Mouse (Mus musculus) embryonic facial prominence, embryonic 11.5 days (tissue): ENCODE measurements around the gene Gm10985. TPM values are rescaled to one million over a fixed set of nuclear protein-coding genes. Genes with fewer than 3 reads are reported as not detected.

Source experiments
- ATAC-seq: fragments of 200-750 bp; cut with Nextera tagmentation; replicated peaks from 2 replicates; pipeline ENCODE4 v1.8.0; 2017; ENCODE audit warnings: low read depth; ENCODE audit not compliant: insufficient number of reproducible peaks, low FRiP score, low TSS enrichment
- DNase-seq: peaks from one replicate; pipeline ENCODE4 v3.0.0-alpha.2; 2015; ENCODE audit warnings: low spot score
- H3K27ac ChIP-seq: fragments of 300-500 bp; sonication (generic); replicated peaks from 2 replicates; pipeline ENCODE4 v1.5.1; 2014; ENCODE audit warnings: mild to moderate bottlenecking, low read depth, low read length, control low read depth
- H3K27me3 ChIP-seq: fragments of 300-500 bp; sonication (generic); 2 replicates; pipeline ENCODE4 v1.6.1; 2014; ENCODE audit warnings: mild to moderate bottlenecking, low read length, moderate library complexity, mixed read lengths; ENCODE audit not compliant: control insufficient read depth, insufficient read depth
- H3K36me3 ChIP-seq: fragments of 300-500 bp; sonication (generic); replicated peaks from 2 replicates; pipeline ENCODE4 v1.6.1; 2014; ENCODE audit warnings: low read depth, mild to moderate bottlenecking, low read length, moderate library complexity, mixed read lengths; ENCODE audit not compliant: control insufficient read depth, insufficient read depth
- H3K4me1 ChIP-seq: fragments of 300-500 bp; sonication (generic); 2 replicates; pipeline ENCODE4 v1.6.1; 2014; ENCODE audit warnings: low read length, mixed read lengths; ENCODE audit not compliant: control insufficient read depth, insufficient read depth
- H3K4me2 ChIP-seq: fragments of 300-500 bp; sonication (generic); 2 replicates; pipeline ENCODE4 v1.6.1; 2014; ENCODE audit warnings: low read depth, mild to moderate bottlenecking, control low read depth, low read length, moderate library complexity
- H3K4me3 ChIP-seq: fragments of 300-500 bp; sonication (generic); 2 replicates; pipeline ENCODE4 v1.5.1; 2014; ENCODE audit warnings: low read depth, low read length, control low read depth
- H3K9ac ChIP-seq: fragments of 300-500 bp; sonication (generic); replicated peaks from 2 replicates; pipeline ENCODE4 v1.6.1; 2014; ENCODE audit warnings: mild to moderate bottlenecking, control low read depth, low read length
- H3K9me3 ChIP-seq: fragments of 300-500 bp; sonication (generic); replicated peaks from 2 replicates; pipeline ENCODE4 v1.6.1; 2016; ENCODE audit warnings: mild to moderate bottlenecking, low read length, inconsistent platforms, mixed read lengths; ENCODE audit not compliant: control insufficient read depth
- WGBS: fragments of 180-500 bp; shearing (Covaris S2); extraction: QIAGEN DNeasy Blood & Tissue Kit; methylation state at CpG from one replicate; pipeline ENCODE4 v1.1.7; 2014; 5-methylcytosine and 5-hydroxymethylcytosine counted together
- polyA plus RNA-seq: library from polyadenylated mRNA; unstranded; fragments of >200 nt; fragmentation: Nextera tagmentation; extraction: Ambion mirVana; gene quantifications from 2 replicates; pipeline ENCODE4 v1.2.1, GENCODE M21; 2014

The Gm10985 gene
- not detected in 2 replicates for polyA plus RNA-seq

GRCm38 (mm10) chr3:53844786-53845185, at the start of gene Gm10985:
Gene Gm10985, plus strand, starts transcription at chr3:53845086.
- 86% methylated on average over 2 of the region's 2 CpGs for WGBS

GRCm38 (mm10) chr3:53796933-53797332, 48.0 kb upstream of the Gm10985 start:
- no peak overlapping the region for H3K27ac ChIP-seq
- no peaks in the 10 kb centered on the region for H3K4me1 ChIP-seq
- H3K4me2 ChIP-seq = no peak overlapping the region
- no peaks in the 10 kb centered on the region for H3K27me3 ChIP-seq
- H3K9ac ChIP-seq = no peak overlapping the region
- ATAC-seq (no peak), DNase-seq (no peak)
- no peaks in the 10 kb centered on the region for H3K36me3 ChIP-seq
- no peaks in the 10 kb centered on the region for H3K9me3 ChIP-seq
- 85% methylated on average over 1 of the region's 1 CpGs for WGBS
- H3K4me3 ChIP-seq = no peak overlapping the region

More at GRCm38 (mm10) chr3:53844786-53845185, at the start of gene Gm10985:
- H3K9ac ChIP-seq = no peak within 1 kb of the TSS
- H3K36me3 ChIP-seq = no peaks in the 10 kb centered on the region
- H3K9me3 ChIP-seq = no peaks in the 10 kb centered on the region
- ATAC-seq (no peak), DNase-seq (no peak)
- H3K4me2 ChIP-seq = no peak within 1 kb of the TSS
- no peak within 1 kb of the TSS for H3K4me3 ChIP-seq
- no peaks in the 10 kb centered on the region for H3K4me1 ChIP-seq
- no peak within 1 kb of the TSS for H3K27ac ChIP-seq
- H3K27me3 ChIP-seq = no peaks in the 10 kb centered on the region

GRCm38 (mm10) chr3:53799671-53800070, 45.2 kb upstream of the Gm10985 start:
- no peaks in the 10 kb centered on the region for H3K9me3 ChIP-seq
- H3K9ac ChIP-seq = no peak overlapping the region
- H3K4me3 ChIP-seq = no peak overlapping the region
- no peaks in the 10 kb centered on the region for H3K36me3 ChIP-seq
- no peaks in the 10 kb centered on the region for H3K4me1 ChIP-seq
- ATAC-seq = no peak
- no peaks in the 10 kb centered on the region for H3K27me3 ChIP-seq
- H3K4me2 ChIP-seq = no peak overlapping the region
- DNase-seq = no peak
- no peak overlapping the region for H3K27ac ChIP-seq
- WGBS = 68% methylated on average over 2 of the region's 2 CpGs

DNA sequence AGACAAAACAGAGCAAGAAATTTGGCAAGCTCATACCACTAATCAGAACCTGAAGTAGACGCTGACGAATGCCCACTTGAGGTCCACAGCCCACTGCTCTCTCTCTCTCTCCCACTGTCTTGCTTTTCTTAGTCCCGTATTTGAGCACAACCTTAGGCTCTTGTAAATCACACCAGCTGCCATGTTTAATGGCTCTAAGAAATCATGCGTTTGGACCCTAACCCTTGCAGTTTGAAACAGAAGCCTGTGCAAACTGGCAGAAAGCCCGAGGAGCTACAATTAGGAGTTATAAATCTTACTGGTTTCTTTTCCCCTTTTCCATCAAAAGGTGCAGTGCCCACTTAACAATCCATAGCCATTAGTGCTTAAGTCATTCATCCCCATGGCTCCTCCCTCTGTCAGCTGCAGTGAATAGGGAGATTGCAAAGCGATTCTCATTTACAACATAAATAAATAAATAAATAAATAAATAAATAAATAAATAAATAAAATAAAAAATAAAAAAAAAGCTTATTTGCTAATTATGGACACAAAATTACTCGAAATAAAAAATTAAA, 31.4 kb upstream of the Gm10985 start:
- DNase-seq = no peak
- H3K27ac ChIP-seq = no peak overlapping the region
- H3K4me3 ChIP-seq = no peak overlapping the region
- no peak overlapping the region for H3K9ac ChIP-seq
- 82% methylated on average over 7 of the region's 7 CpGs for WGBS
- no peaks in the 10 kb centered on the region for H3K27me3 ChIP-seq
- H3K4me2 ChIP-seq = no peak overlapping the region
- no peaks in the 10 kb centered on the region for H3K4me1 ChIP-seq
- no peaks in the 10 kb centered on the region for H3K9me3 ChIP-seq
- no peak for ATAC-seq
- no peaks in the 10 kb centered on the region for H3K36me3 ChIP-seq

DNA sequence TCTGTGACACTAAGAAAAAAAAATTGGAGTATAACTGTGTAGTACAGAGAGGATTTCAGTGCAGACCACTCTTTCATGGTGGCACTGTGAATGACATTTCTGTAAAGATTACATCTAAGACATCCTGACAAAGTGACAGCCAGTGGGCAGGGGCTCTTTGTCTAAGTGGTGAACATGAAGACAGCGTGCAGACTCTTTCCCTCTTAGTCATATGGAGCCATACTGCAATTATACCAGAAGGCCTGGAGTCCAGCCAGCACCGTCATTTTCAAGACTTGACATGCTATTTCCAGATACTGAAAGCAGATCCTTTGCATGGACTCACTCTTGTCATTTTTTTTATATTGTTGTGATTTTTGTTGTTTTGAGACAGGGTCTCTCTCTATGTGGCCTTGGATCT, 10.6 kb upstream of the Gm10985 start:
- Histone ChIP-seq H3K27ac (no peak overlapping the region), H3K4me1 (no peaks in the 10 kb centered on the region), H3K4me2 (no peak overlapping the region), H3K36me3 (no peaks in the 10 kb centered on the region), H3K4me3 (no peak overlapping the region), H3K9ac (no peak overlapping the region), H3K27me3 (no peaks in the 10 kb centered on the region), H3K9me3 (no peaks in the 10 kb centered on the region)
- WGBS = 78% methylated on average over 2 of the region's 2 CpGs
- DNase-seq (no peak), ATAC-seq (no peak)

DNA sequence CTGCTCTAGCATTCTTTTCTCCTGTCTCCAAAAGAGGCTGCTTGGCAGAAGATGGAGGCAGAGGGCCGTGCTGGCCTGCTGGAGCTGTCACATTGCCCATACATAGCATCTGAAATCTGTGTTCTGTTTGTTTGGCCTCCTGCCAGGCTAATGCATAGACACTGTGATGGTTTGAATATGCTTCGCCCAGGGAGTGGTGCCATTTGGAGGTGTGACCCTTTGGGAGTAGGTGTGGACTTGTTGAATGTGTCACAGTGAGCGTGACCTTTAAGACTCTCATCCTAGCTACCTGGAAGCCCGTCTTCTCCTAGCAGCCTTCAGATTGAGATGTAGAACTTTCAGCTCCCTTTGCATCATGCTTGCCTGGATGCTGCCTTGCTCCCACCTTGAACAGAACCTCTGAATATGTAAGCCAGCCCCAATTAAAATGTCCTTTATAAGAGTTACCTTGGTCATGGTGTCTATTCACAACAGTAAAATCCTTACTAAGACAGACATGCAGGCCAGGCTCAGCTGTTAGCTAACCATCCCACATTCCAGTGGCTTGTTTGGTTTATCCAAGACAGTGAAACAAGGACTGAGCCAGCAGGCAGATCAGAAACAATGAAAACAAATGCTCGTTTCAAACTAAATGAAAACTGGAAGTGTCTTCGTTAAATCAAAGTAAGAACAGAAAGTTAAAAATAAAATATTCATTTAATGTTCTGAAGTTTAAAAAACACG, 1.5 kb downstream of the Gm10985 start:
- ATAC-seq (no peak), DNase-seq (no peak)
- 74% methylated on average over 7 of the region's 7 CpGs for WGBS
- no peaks in the 10 kb centered on the region for H3K27me3 ChIP-seq
- no peaks in the 10 kb centered on the region for H3K36me3 ChIP-seq
- H3K9me3 ChIP-seq = no peaks in the 10 kb centered on the region
- H3K27ac ChIP-seq = no peak overlapping the region
- H3K4me3 ChIP-seq = no peak overlapping the region
- H3K4me1 ChIP-seq = no peaks in the 10 kb centered on the region
- no peak overlapping the region for H3K9ac ChIP-seq
- H3K4me2 ChIP-seq = no peak overlapping the region

GRCm38 (mm10) chr3:53847726-53848125, 2.8 kb downstream of the Gm10985 start:
- DNase-seq (no peak), ATAC-seq (no peak)
- H3K9me3 ChIP-seq = no peaks in the 10 kb centered on the region
- no peak overlapping the region for H3K4me3 ChIP-seq
- H3K36me3 ChIP-seq = no peaks in the 10 kb centered on the region
- no peak overlapping the region for H3K27ac ChIP-seq
- H3K4me1 ChIP-seq = no peaks in the 10 kb centered on the region
- H3K27me3 ChIP-seq = no peaks in the 10 kb centered on the region
- H3K4me2 ChIP-seq = no peak overlapping the region
- H3K9ac ChIP-seq = no peak overlapping the region
- 34% methylated on average over 4 of the region's 4 CpGs for WGBS

DNA sequence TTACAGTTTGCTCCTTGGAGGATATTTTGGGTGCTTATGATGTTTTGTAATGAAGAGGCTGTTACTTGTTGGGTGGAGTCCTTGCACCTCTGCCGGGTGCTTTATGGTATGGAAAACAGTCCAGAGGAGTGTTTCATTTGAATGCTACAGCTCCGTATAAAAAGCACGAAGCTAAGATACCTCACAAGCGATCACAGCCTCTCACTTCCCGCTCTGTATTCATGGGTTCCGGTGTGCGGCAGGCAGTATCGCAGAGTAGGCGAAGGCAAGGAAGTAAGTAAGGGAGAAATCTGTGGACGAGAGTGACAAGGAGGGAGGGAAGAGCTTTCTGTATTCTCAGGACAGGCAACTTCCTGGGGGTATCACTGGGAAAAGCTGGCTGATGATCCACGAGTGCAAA, 3.4 kb downstream of the Gm10985 start:
- ATAC-seq (no peak), DNase-seq (no peak)
- WGBS = 73% methylated on average over 11 of the region's 11 CpGs
- Histone ChIP-seq H3K4me1 (no peaks in the 10 kb centered on the region), H3K27ac (no peak overlapping the region), H3K9me3 (no peaks in the 10 kb centered on the region), H3K27me3 (no peaks in the 10 kb centered on the region), H3K9ac (no peak overlapping the region), H3K36me3 (no peaks in the 10 kb centered on the region), H3K4me3 (no peak overlapping the region), H3K4me2 (no peak overlapping the region)
